Mouse (Mus musculus) embryo, embryonic 10.5 days (tissue): ENCODE results near the gene Senp1.

Experiments used
- DNase-seq: peaks from one replicate; pipeline ENCODE4 v3.0.0-alpha.2; 2015; ENCODE audit warnings: low spot score

The Senp1 gene

DNA sequence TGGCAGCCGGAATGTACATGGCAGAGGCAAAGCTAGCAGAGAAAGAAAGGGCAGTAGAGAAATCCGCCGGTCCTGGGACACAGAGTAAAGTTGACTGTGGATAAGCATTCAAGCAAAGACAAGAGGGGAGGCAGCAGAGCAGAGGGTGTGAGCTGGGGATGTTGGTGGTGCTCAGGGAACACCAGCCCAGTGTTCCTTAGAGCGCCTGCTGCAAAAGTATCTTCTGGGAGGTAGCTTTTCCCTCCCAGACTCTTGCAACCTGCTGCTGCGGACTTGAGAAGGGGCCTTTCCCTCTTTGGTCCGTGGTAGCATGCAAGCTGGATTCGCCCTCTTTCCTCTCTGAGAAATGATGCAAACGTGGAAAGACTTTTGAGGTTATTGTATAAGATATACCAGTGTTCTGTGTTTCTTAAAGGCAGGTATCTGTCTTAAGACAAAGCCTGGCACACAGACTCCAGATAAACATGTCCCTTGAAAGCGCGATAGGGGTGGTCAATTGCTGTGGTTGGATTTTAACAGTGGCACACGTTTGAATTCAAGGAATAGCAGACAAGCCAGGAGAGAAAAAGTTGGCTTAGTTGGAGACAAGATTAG is 14.3 kb upstream of the Senp1 start:
- no peak for DNase-seq

DNA sequence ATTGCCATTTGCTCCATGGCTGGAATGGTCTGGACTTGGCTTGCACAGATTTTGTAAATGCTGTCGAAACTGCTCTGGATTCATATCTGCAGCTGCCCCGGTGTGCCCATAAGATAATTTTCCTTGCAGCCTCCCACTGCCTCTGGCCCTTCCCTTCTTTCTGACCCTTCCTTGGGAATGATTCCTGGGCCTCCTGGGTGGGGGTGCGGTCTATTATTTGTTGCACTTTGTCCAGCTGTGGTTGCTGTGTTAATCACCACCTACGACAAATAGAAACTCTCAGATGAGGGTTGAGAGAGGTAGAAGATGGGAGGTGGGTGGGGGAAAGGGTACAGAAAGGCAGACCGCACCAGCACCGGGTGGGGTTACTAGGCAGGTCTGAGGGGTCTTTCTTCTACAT is 13.7 kb upstream of the Senp1 start:
- DNase-seq, result no peak

DNA sequence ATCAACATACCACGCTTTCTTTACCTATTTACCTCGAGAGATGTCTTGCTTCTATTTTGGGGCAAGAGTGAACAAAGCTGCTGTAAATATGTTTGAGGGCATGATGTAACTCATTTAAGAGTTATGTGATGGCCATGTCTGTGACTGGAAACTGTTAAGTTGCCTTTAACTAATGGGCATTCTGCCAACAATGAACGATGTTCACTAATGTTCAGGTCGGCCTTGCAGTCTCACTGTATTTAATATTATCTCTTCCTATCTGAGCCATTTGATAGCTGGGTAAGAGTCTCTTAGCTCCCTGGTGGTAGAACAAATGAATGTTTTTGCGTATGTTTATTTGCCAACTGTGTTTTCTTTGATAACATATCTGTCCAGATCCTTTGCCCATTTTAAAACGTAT is 13.0 kb upstream of the Senp1 start:
- no peak for DNase-seq

DNA sequence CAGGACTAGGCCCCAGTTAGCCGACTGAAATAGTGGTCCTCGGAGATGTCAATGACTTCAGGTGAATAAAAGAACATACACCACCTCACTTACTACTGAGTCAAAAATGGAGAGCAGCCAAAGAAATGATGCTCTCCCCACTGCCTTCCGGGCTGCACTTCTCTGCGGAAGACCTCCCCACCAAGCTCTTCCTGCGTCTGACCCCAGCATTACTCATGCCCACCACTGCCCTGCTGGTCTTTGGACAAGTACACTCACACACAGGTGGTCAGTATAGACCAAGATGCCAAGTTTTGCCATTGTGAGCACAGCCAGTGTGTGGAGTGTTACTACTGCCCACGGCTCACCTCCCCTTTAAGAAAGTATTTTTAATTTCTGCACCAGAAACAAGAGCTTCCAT is 8.9 kb upstream of the Senp1 start:
- no peak for DNase-seq

DNA sequence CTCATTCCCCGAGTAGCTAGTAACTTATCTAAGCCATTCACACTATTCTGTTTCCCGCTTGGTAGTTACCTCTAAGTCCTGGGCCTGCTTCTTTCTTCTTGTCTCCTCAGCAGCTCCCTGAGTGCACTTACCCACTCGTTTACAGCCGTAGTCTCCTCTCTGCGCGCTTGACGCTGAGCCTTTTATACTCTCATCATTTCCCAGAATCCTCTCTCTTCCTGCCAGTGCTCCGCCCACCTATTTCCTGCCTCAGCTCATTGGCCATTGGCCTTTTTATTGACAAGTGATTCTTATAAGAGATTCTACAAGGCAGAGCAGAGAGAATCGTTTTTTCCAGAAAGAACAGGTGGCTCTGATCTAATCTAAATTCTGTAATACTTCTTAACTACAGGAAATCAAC is 5.0 kb upstream of the Senp1 start:
- no peak for DNase-seq

DNA sequence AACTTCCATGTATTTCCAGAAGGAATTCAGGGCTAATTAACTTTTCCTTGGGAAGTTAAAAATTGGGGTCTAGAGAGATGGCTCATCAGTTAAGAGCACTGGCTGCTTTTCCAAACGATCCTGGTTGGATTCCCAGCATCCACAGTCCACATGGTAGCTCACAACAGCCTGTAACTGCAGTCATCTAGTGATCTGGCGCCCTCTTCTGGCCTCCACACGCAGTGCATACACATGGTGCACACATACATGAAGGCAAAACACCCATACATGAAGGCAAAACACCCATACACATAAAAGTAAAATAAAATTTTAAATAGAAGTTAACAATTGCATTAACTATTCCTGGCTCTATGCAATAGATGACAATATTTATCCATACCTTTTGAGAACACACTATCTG is 3.4 kb upstream of the Senp1 start:
- peak; percentile 10 for DNase-seq

DNA sequence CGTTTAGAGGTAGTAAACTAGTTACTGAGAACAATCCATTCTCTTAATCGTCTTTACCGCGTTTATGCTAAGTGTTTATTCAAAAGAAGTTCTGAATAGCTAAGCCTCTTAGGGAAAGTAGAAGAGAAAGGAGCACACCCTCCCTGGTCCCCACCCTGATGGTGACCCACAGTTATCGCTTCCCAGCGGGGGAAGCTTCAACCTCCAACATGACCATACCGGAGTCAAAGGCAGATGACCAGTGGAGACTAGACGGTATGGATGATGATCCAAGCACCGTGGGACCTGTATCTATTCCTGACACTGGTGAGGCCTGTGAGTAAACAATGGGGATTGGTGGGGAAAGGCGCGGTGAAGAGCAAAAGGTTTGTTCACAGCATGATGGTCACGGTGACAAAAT is 1.4 kb upstream of the Senp1 start:
- DNase-seq, result no peak

DNA sequence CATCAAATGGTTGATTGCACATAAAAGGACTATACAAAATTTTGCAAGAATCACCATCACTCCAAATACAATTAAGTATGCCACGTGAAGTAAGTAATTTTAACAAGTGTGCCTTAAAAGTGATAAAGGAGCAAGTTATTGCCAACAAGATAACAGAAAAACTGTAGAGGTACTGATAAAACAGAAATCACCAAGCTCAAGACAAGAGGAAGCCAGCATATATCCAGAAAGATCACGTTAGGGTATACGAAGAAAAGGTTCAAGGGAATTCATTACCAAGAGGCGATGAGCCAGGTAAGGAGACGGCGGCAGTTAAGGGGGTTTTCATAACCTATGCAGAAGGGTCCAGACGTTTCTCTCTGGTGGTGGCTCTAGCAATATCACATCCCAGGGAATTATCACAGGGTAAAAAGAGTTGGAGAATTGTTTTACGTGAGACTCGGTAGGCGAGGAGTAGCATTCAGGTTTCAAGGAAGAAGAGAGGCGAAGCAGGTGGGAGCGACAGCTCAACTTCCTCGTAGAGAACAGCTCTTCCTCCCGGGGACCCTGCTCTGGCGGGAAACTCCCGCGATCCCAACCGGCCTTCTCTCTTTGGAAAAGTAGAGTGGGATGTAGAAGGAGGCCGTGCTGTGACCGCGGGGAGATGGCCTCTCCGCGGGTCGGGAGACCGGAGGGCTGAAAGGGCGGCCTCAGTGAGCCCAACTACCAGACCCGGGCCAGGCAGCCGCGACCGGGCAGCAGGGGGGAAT is 998 bp downstream of the Senp1 start, which contains the start of gene Pfkm:
Gene Pfkm, plus strand, starts transcription at position 218 of the 749 bp plus-strand sequence.
- DNase-seq, result peak; percentile 48

DNA sequence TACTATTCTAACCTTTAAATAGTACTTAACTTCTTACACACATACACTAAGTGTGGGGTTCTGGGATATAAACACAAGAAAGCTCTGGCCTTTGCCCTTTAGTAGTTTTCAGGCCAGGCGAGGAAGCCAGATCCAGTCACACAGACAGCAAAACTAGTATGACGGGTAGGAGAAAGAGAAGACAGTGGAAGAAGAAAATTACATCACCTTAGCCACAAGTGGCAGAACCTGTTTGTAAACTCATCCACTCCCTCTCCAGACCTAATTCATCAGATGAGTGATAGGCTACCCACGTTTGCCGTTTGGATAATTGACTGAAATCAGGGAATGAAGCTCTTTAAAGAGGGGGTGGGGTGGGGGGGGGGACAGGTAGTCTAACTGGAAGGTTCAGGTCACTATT is 1.7 kb downstream of the Senp1 start:
- peak; percentile 8 for DNase-seq

DNA sequence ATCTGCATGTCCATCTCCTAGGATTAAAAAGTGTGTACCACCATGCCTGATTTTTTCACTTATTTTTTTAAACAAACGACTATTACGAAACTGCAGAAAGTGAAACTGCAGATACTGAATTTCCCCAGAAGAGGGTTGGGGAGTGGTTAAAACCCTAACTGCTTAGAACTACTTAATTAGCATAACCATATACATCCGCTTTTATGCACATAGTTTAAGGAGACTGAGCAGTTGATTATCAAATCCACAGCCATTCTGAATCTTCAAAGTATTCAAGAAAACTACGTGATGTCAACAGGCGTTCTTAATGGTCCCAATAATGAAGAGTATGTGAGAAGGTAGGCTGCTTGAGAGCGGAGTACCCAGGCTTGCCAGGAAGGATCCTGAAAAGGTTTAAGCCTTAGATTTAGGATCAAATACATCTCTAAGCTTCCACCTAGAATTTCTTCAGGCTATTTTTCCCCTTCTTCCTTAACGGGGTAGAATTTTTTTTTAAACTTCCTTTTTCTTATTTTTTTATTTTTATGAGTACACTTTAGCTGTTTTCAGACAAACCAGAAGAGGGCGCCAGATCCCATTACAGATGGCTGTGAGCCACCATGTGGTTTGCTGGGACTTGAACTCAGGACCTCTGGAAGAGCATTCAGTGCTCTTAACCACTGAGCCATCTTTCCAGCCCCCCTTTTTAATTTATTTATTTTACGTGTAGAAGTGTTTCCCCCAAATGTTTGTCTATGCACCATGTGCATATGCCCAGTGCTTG is 3.9 kb downstream of the Senp1 start:
- peak; percentile 51 for DNase-seq

DNA sequence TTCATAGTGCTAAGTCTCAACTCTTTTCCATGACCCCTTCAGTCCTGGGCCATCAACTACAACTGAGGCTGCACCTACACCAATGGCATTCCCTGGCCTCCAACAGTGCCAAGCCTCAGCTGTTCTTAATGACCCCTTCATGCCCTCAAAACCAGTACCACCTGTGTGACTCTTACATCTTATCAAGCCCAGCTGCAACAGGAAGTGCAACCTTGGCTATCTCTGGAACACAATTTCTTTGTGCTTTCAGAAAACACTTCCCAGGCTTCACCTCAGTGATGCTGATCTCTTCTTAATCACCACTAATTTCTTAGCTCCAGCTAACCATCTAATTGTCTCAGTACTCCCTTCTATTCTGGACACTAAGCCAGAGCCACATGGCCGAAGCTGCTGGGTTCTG is 4.7 kb downstream of the Senp1 start:
- no peak for DNase-seq

DNA sequence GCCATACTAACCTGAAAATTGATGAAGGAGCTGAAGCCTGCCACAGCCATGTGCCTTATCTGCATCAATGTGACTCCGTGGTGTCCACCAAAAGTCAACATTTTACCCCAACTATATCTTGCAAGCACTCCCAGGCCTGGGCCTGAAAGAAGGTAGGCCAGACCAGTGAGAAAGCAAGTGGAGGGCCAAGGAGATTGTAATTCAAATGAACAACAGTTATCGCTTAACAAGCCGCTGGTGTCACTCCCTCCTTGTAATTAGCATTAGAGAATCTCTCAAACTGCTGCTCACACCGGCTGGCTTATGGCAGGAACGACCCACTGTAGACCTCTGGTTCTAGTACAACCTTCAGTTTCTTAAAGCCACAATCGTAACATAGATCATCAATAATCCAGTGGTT is 16.6 kb downstream of the Senp1 start:
- DNase-seq, result no peak

DNA sequence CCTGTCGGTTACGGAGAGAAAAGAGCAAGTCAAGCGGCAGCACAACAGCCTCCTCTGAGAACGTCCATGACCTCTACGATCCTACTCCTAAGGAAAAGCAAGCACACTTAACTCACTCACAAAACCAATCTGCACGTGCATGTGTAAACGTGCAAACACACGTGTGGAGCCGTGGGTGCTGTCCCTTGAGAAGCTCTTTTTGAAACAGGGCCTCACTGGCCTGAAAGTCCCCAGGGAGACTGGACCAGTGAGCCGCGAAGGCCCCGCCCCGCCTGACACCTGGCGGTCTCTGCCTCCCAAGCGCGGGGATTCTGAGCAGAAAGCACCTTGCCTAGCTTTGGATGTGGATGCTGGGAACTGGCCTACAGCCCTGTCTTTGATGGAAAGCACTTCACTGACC is 18.5 kb downstream of the Senp1 start:
- DNase-seq, result no peak

DNA sequence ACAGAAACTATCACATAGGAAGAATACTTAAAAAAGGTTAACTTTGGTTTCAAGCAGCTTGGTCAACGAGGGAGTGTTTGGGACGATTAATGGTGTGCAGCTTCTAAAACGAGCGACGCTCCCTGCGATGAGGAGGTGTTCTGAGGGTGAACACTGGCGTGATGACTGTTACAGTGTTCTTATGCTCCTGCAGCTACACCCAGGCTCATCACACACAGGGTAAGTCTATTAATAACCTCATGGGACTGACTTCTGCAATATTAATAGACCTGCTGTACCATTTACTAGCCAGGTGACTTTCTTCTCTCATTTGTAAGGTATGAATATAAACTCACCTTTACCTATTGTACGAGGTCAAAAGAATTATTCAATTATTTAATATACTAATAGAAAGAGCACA is 19.0 kb downstream of the Senp1 start:
- DNase-seq, result no peak

DNA sequence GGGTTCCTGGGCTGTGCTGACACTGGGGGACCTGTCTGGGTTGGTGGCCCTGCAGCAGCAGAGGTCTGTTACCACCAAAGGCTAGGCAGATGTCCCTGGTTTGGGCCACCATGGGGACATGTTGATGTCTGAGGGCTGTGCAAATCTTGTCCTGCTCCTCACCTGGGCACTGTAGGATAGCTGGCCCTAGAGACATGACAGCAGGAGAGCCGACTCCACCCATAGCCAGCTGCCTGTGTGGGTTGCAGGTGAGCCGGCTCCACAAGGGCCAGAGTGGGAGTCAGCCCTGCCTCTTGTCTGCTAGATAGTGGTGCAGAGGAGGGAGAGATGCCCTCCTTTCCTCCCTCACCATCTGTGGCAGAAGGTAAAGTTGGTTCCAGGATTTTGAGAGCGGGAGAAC is 23.2 kb downstream of the Senp1 start:
- DNase-seq, result no peak

DNA sequence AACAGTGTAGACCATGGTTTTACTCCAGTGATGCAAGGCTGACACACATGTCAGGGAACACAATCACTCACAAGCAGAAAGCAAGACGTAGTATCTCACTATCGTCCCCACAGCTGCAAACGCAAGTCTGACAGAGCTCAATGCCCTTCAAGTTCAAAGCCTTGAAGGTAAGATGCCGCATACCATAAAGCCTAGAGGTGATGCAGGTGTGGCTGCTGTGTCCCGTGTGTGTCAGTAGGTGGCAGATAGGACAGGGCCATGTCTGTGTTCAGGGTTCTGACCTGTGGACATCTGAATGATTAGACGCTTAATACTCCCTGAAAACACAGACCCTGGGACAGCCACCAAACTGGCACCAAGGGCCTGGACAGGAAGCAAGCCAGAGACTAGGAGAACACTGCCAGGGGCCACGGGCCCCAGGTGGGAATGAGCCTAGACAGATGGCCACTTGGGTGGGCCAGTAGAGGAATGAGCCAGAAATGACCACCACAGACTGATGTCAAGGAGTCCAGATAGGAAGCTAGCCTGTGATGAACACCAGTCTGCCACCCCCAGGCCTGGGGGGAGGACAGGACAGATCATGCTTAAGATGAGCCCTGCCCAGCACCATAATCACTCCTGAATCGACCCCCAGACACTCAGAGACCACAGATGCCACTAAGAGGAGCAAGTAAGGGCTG is 23.8 kb downstream of the Senp1 start:
- no peak for DNase-seq

DNA sequence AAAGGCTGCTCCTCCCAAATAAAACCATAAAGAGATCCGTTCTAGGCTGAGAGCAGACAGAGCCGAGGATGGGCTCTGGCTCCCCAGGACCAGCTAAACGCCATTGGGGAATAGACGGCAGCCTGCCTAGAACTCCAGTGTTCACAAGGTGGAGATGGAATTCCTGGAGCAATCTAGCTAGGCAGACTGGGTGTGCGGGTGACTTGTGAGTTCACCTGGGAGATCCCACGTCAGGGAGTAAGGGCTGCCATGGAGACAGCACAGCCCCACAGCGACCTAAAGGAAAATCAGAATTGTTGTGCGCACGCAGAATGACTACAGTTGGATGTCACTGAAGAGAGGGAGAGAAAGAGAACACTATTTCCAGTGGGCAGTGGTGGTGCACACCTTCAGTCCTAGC is 25.0 kb downstream of the Senp1 start:
- DNase-seq, result no peak

DNA sequence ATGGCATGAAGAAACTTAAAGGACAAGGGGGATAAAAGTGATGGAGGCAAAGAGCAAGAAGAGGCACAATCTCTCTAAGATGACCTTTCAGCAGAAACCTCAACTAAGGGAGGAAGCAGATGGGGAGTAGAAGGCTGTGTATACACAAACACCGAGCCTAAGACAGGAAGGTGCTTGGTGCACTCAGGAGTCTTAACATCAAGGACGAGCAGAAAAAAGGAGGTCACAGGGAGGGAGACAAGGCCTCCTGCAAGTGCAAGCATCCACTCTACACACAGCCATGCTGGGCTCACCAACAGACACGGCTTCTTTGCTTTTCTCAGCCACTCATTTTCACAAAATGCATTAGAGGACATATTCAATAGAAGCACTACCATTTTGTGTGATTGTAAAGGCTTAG is 26.1 kb downstream of the Senp1 start:
- DNase-seq, result no peak

DNA sequence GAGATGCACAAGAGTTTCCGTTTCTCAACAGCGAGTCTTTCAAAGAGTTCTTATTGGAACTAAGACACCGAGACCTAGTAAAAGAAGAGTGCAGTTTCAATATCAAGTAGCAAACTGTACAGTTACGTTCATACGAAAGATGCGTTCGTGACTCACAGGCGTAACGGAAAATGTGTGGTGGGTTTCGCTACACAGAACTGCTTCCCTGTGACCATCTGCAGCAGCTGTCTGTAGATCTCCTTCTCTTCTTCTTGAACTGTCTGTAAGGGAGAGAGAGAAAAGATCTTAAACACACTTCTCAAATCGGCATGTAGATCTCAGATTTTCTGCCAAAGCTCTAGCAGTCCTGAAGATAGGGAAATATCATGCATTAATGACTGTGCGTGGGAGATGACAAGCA is 26.9 kb downstream of the Senp1 start:
- DNase-seq, result no peak

DNA sequence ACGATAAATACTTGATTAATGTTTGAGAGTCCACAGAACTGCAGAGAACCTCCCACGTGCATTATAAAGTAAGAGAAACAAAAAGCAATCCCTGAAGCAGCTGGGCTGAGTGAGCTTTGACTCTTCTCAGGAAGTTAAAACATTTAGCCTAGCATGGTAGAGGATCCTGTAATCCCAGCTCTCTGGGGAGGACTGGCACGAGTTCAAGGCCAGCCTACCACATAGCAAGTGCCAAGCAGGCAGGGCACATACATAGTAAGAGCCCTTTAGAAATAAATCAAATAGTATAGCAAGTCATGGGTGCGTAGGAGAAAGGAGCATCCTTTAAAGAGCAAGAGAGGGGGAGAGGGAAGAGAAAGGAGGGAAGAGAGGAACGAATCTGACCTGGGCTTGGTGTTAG is 27.7 kb downstream of the Senp1 start:
- DNase-seq, result no peak

DNA sequence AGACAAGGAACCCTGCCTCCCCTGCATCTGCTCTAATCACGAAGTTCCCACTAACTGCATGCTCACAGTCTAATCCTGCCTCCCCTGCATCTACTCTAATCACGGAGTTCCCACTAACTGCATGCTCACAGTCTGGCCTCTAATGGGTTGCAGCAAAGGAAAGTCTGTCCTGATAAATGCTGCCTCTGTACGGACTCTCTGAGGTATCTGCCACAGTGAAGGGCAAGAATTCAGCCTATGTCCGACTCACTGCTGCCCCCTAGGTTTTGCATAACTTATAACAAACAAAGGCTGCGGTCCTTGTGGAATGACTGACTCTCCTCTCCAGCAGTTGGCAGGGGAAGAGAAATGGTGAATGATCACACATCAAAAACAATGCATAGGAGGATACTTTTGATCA is 38.3 kb downstream of the Senp1 start:
- peak; percentile 88 for DNase-seq

DNA sequence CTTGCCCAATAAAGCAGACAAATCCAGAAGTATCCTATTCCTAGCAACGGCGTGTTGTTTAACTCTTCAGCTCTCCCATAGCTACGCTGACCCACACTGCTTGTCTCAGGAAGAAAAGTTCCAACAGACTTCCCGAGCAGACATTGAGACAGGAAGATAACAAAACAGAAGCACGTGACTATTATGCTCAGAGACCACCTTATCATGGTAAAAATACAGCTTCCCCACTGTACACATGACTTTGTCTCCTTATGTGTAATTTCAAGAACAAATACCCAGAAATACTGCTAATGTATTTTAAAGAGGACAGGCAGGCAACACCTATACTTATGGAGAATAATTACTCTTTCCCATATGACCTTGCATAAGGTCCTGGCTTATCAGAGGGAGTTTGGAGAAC is 41.9 kb downstream of the Senp1 start:
- no peak for DNase-seq
